Comparison of ENCODE assay signal across 11 mouse cellular contexts in the genomic region with DNA sequence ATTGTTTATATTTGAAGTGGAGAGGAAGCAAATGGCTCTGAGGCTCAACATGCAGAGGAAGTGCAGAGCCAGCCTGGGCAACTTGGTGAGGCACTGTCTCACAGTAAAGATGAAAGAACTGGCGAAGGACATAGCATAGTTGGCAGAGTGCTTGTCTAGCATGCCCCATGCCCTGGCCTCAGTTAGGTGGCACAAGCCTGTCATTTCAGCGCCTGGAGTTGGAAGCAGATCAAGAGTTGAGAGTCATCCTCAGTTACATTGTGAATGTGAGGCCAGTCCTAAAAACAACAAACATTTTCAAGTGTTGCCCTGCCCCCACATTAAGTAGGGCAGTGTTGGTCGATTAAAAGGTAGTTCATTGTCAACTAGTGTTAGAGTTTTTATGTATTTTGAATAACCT. TPM values are rescaled to one million over a fixed set of nuclear protein-coding genes. Genes with fewer than 3 reads are reported as not detected.
A peak's percentile ranks its signal among the peaks of the same experiment; 100 is the strongest.
DNase-seq lines count a peak whose midpoint lies in the region; ATAC-seq and TF ChIP-seq lines count a peak whose summit lies in the region.
"Had no signal": no experiment of that assay in that cellular context is flagged by ENCODE, and none has a peak within 500 bp of the region (broad histone marks: within the 10 kb centered on the region; RNA-seq: fewer than 3 reads in every experiment).

No protein-coding gene starts in this region.

- no peak overlapping the region for H3K4me3 ChIP-seq in embryonic facial prominence, embryonic 15.5 days (replicated peaks)
- H3K4me3 ChIP-seq in embryonic facial prominence, embryonic 10.5 days = no peak overlapping the region
- no peak overlapping the region for H3K4me3 ChIP-seq in lung, postnatal 0 days (ENCODE audit: low read depth, low read length)

- no peaks in the 10 kb centered on the region for H3K9me3 ChIP-seq in embryonic facial prominence, embryonic 15.5 days (replicated peaks)
- no peaks in the 10 kb centered on the region for H3K9me3 ChIP-seq in embryonic facial prominence, embryonic 10.5 days
- H3K9me3 ChIP-seq in lung, postnatal 0 days (ENCODE audit: low read length) = no peaks in the 10 kb centered on the region

- TF ChIP-seq POLR2A in brain, embryonic 14.5 days (IDR thresholded peaks at IDR 0.05; ENCODE audit: borderline replicate concordance, extremely low read depth, insufficient read depth, insufficient read length, poor library complexity, severe bottlenecking) = no peak

- H3K36me3 ChIP-seq in embryonic facial prominence, embryonic 15.5 days = 0 out of 2 replicates have a peak, but pooled peaks cover 6% of the 10 kb centered on the region
- H3K36me3 ChIP-seq in embryonic facial prominence, embryonic 10.5 days (replicated peaks) = peaks cover 25% of the 10 kb centered on the region
- no peaks in the 10 kb centered on the region for H3K36me3 ChIP-seq in lung, postnatal 0 days (ENCODE audit: insufficient read depth, low read length)

- no peak overlapping the region for H3K4me2 ChIP-seq in embryonic facial prominence, embryonic 15.5 days (replicated peaks)
- no peak overlapping the region for H3K4me2 ChIP-seq in lung, postnatal 0 days (replicated peaks; ENCODE audit: low read depth, low read length)
- H3K4me2 ChIP-seq: midbrain, embryonic 11.5 days had no signal

- 72% methylated on average over 3 of the region's 3 CpGs for WGBS in embryonic facial prominence, embryonic 15.5 days
- 77% methylated on average over 3 of the region's 3 CpGs for WGBS in embryonic facial prominence, embryonic 10.5 days
- WGBS in lung, postnatal 0 days = 24% methylated on average over 3 of the region's 3 CpGs

- intact Hi-C loops in left cerebral cortex, postnatal 10 days (cut with DNase I) = no loop called here

- ATAC-seq in embryonic facial prominence, embryonic 15.5 days (ENCODE audit: insufficient number of reproducible peaks, low FRiP score, low TSS enrichment, low read depth) = no peak
- ATAC-seq in lung, postnatal 0 days = peak; percentile 9; the same call in 1 of the 2 replicates
- ATAC-seq in erythroblast, adult 5-6 weeks (replicated peaks; ENCODE audit: low FRiP score, poor library complexity, severe bottlenecking) = no peak
- ATAC-seq: inflammation-experienced regulatory T-cells, adult 6 months had no signal

- no peak for TF ChIP-seq EP300 in lung, postnatal 0 days (IDR thresholded peaks at IDR 0.05)

- no peak for TF ChIP-seq CTCF in brain, embryonic 14.5 days (IDR thresholded peaks at IDR 0.05; ENCODE audit: borderline replicate concordance, extremely low read depth, insufficient read depth, insufficient read length)
- no peak for TF ChIP-seq CTCF in lung, postnatal 0 days (IDR thresholded peaks at IDR 0.05)

- peaks cover 19% of the 10 kb centered on the region; the same call in 1 of the 2 replicates for H3K4me1 ChIP-seq in embryonic facial prominence, embryonic 15.5 days
- H3K4me1 ChIP-seq in embryonic facial prominence, embryonic 10.5 days = peaks cover 9% of the 10 kb centered on the region; the same call in 1 of the 2 replicates
- no peaks in the 10 kb centered on the region for H3K4me1 ChIP-seq in lung, postnatal 0 days (ENCODE audit: insufficient read depth, low read depth, low read length)

- no peaks in the 10 kb centered on the region for H3K27me3 ChIP-seq in embryonic facial prominence, embryonic 15.5 days
- no peaks in the 10 kb centered on the region for H3K27me3 ChIP-seq in embryonic facial prominence, embryonic 10.5 days (replicated peaks; ENCODE audit: low read depth, poor library complexity, severe bottlenecking)
- no peaks in the 10 kb centered on the region for H3K27me3 ChIP-seq in lung, postnatal 0 days (replicated peaks; ENCODE audit: insufficient read depth, low read length)

- no peak for DNase-seq in embryonic facial prominence, embryonic 10.5 days (ENCODE audit: low spot score)
- peak; percentile 11 for DNase-seq in layer of hippocampus, adult 11-12 months (ENCODE audit: low spot score)
- no peak for DNase-seq in layer of hippocampus, postnatal 25 days (ENCODE audit: extremely low spot score in 1 of 2, low spot score in 1 of 2)
- peak; percentile 2 for DNase-seq in brain, embryonic 14.5 days (ENCODE audit: low read depth)
- DNase-seq in lung, postnatal 0 days (ENCODE audit: low spot score) = no peak
- DNase-seq in left cerebral cortex, postnatal 10 days (ENCODE audit: extremely low spot score in 1 of 2, low spot score in 2 of 2) = no peak
- DNase-seq: retina, postnatal 1 day had no signal

- no peak overlapping the region for H3K9ac ChIP-seq in embryonic facial prominence, embryonic 15.5 days
- H3K9ac ChIP-seq in lung, postnatal 0 days (replicated peaks; ENCODE audit: low read depth) = no peak overlapping the region

- 0 out of 2 replicates have a peak overlapping the region, but pooled peaks have one; percentile 28 for H3K27ac ChIP-seq in embryonic facial prominence, embryonic 15.5 days (replicated peaks)
- H3K27ac ChIP-seq in embryonic facial prominence, embryonic 10.5 days (replicated peaks) = no peak overlapping the region
- 0 out of 2 replicates have a peak overlapping the region, but pooled peaks have one; percentile 20 for H3K27ac ChIP-seq in lung, postnatal 0 days (ENCODE audit: low read length)

RNA-seq across cellular contexts. Expression of gene Ap1g1, which starts 32.1 kb away (rescaled TPM):
- polyA plus RNA-seq in embryonic facial prominence, embryonic 15.5 days (2015; fragmentation: Nextera tagmentation; extraction: Ambion mirVana) = 36.4 and 38.3 TPM in 2 replicates
- polyA plus RNA-seq in embryonic facial prominence, embryonic 10.5 days (2016; fragmentation: Nextera tagmentation; extraction: Ambion mirVana) = 48.4 and 52.9 TPM in 2 replicates
- total RNA-seq in layer of hippocampus, postnatal 25 days (2021) = 10 to 100 TPM; 83.0 to 92.1 TPM
- polyA plus RNA-seq in brain, embryonic 14.5 days (2012; rRNA removed) = 81.8 and 100 TPM in 2 replicates
- polyA plus RNA-seq in lung, postnatal 0 days (2015; fragmentation: Nextera tagmentation; extraction: Ambion mirVana) = 22.4 and 24.7 TPM in 2 replicates
- total RNA-seq in erythroblast, adult 5-6 weeks (2015; ENCODE audit: low replicate concordance) = 35.7 and 85.7 TPM in 2 replicates
- 26.2 and 55.2 TPM in 2 replicates for total RNA-seq in erythroblast, adult 5-6 weeks (2017; ENCODE audit: low replicate concordance)
- total RNA-seq in left cerebral cortex, postnatal 10 days (2021) = 10 to 100 TPM; 92.9 to 95.8 TPM

RNA-seq across cellular contexts. Expression of gene Phlpp2, which starts 57.9 kb away (rescaled TPM):
- polyA plus RNA-seq in embryonic facial prominence, embryonic 15.5 days (2015; fragmentation: Nextera tagmentation; extraction: Ambion mirVana) = 3.3 and 3.6 TPM in 2 replicates
- polyA plus RNA-seq in embryonic facial prominence, embryonic 10.5 days (2016; fragmentation: Nextera tagmentation; extraction: Ambion mirVana) = 2.7 and 2.9 TPM in 2 replicates
- total RNA-seq in layer of hippocampus, postnatal 25 days (2021) = 10 to 100 TPM; 22.8 to 23.3 TPM
- 14.6 TPM in 2 replicates for polyA plus RNA-seq in brain, embryonic 14.5 days (2012; rRNA removed)
- 1.4 and 1.5 TPM in 2 replicates for polyA plus RNA-seq in lung, postnatal 0 days (2015; fragmentation: Nextera tagmentation; extraction: Ambion mirVana)
- total RNA-seq in erythroblast, adult 5-6 weeks (2015; ENCODE audit: low replicate concordance) = 32.1 and 41.6 TPM in 2 replicates
- 63.2 and 70.5 TPM in 2 replicates for total RNA-seq in erythroblast, adult 5-6 weeks (2017; ENCODE audit: low replicate concordance)
- total RNA-seq in left cerebral cortex, postnatal 10 days (2021) = 10 to 100 TPM; 29.5 to 29.8 TPM

Comparison
In these comparisons a context has a peak if more than half of its experiments do, and no peak if none do; other contexts are left out.
1. DNase-seq: peak in layer of hippocampus, adult 11-12 months (single experiment) and brain, embryonic 14.5 days (single experiment); none in embryonic facial prominence, embryonic 10.5 days (single experiment), layer of hippocampus, postnatal 25 days (0 of 2), lung, postnatal 0 days (single experiment) and left cerebral cortex, postnatal 10 days (0 of 2).